Mouse (Mus musculus) small intestine, adult 2 months (tissue): ENCODE measurements around the gene Tle4. TPM values are rescaled to one million over a fixed set of nuclear protein-coding genes. Genes with fewer than 3 reads are reported as not detected.

Experiments used
- H3K27ac ChIP-seq: fragments of 200-500 bp; 2 replicates; pipeline ENCODE4 v1.5.1; 2012; ENCODE audit warnings: low read depth, low read length, control low read depth, inconsistent platforms; ENCODE audit not compliant: insufficient read depth
- H3K27me3 ChIP-seq: fragments of 200-500 bp; 2 replicates; pipeline ENCODE4 v1.6.1; 2012; ENCODE audit warnings: mild to moderate bottlenecking, moderate library complexity, low read length, inconsistent platforms; ENCODE audit not compliant: control insufficient read depth, insufficient read depth
- H3K36me3 ChIP-seq: fragments of 200-500 bp; 2 replicates; pipeline ENCODE4 v1.6.1; 2012; ENCODE audit warnings: mild to moderate bottlenecking, low read length, control low read depth, inconsistent platforms; ENCODE audit not compliant: control insufficient read depth, insufficient read depth
- H3K4me1 ChIP-seq: fragments of 200-500 bp; 2 replicates; pipeline ENCODE4 v1.6.1; 2012; ENCODE audit warnings: low read length, inconsistent platforms, mixed read lengths; ENCODE audit not compliant: control insufficient read depth, insufficient read depth, insufficient read length
- H3K4me3 ChIP-seq: fragments of 200-500 bp; 2 replicates; pipeline ENCODE4 v1.5.1; 2012; ENCODE audit warnings: low read depth, mild to moderate bottlenecking, control low read depth, inconsistent platforms, low read length, moderate library complexity
- CTCF ChIP-seq: fragments of 200-500 bp; IDR thresholded peaks from 2 replicates; pipeline ENCODE4 v1.5.1; 2012; ENCODE audit warnings: low read depth, mild to moderate bottlenecking, control low read depth, inconsistent platforms, low read length, moderate library complexity, mixed read lengths; ENCODE audit not compliant: insufficient replicate concordance, insufficient read length; ENCODE audit errors: extremely low read depth
- POLR2A ChIP-seq: fragments of 200-500 bp; IDR thresholded peaks from 2 replicates; pipeline ENCODE4 v1.6.1; 2012; ENCODE audit warnings: low read depth, mild to moderate bottlenecking, control low read depth, inconsistent platforms, low read length, moderate library complexity
- WGBS: fragments of 180-500 bp; shearing (Covaris S2); methylation state at CpG from one replicate; pipeline ENCODE4 v1.1.7; 2018; 5-methylcytosine and 5-hydroxymethylcytosine counted together
- polyA plus RNA-seq: library from polyadenylated mRNA; depleted of rRNA; stranded (reverse); fragments of >200 nt; gene quantifications from 2 replicates; pipeline ENCODE4 v1.2.3, GENCODE M21; 2012

Tle4 gene
- polyA plus RNA-seq, 1 experiment, result 24.6 TPM

DNA sequence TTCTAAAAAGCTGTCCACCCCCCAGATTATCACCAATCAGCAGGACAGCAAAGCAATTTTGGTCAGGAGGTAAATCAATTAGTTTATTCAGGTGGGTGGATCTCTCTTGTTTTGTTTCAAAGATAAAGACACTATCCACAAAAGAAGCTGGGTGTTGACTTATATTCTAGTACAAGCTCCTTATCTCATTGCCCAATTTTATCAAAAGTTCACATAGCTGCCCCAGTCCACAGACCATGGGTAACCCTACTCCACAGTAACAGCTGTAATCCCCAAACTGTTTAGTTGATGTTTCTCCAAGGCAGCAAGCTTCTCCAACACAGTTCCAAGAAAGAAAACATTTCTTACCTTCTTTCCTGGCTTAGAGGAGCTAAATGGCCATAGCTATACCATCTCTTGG lies 21.5 kb downstream of the Tle4 start:
- Histone ChIP-seq H3K36me3 (peaks cover 4% of the 10 kb centered on the region), H3K4me3 (no peak overlapping the region), H3K4me1 (no peaks in the 10 kb centered on the region), H3K27me3 (no peaks in the 10 kb centered on the region), H3K27ac (no peak overlapping the region)
- TF ChIP-seq POLR2A, result no peak
- TF ChIP-seq CTCF, result no peak

DNA sequence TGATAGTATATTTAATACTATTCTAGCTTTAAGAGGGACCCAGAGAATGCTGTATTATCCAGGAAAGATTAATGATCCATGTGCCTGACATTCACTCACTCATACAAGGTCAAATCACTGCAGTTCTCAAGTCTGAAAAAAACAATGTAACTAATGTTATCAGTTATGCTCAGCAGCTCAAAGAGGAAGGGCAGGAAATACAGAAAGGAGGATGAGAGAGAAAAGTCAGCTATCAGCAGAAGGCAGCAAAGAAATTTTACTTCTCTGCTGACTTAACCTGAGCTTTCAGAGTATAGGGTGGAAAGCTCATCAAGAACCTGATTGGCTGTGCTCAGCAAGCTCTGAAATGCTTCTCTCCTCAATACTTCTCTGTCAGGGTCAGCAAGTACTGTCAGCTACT lies 29.0 kb downstream of the Tle4 start:
- Histone ChIP-seq H3K27me3 (no peaks in the 10 kb centered on the region), H3K27ac (no peak overlapping the region), H3K4me1 (no peaks in the 10 kb centered on the region), H3K36me3 (peaks cover 1% of the 10 kb centered on the region; the same call in 1 of the 2 replicates), H3K4me3 (no peak overlapping the region)
- TF ChIP-seq POLR2A (no peak), CTCF (no peak)

DNA sequence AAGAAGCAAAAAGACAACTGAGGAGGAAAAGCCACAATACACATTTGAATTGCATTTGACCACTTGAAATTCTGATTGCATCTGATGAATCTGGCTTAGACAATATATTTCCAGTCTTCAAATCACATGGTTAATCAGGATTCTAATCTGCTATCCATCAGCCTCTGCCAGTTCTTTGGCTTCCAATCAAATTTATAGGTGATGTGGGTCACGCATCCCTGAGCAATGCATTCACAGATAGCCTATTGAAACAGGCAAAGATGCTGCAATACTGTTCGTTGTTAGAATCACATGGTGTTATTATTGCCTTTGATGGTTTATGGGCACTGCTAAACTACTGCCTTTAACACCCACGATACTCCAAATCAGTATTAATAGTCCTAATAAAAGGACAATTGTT lies 30.8 kb downstream of the Tle4 start:
- H3K36me3 ChIP-seq, result peaks cover 3% of the 10 kb centered on the region; the same call in 1 of the 2 replicates
- H3K4me3 ChIP-seq, result no peak overlapping the region
- no peak overlapping the region for H3K27ac ChIP-seq
- no peak for TF ChIP-seq POLR2A
- no peak for TF ChIP-seq CTCF
- no peaks in the 10 kb centered on the region for H3K27me3 ChIP-seq
- no peaks in the 10 kb centered on the region for H3K4me1 ChIP-seq
- WGBS, result 52% methylated on average over 3 of the region's 3 CpGs

DNA sequence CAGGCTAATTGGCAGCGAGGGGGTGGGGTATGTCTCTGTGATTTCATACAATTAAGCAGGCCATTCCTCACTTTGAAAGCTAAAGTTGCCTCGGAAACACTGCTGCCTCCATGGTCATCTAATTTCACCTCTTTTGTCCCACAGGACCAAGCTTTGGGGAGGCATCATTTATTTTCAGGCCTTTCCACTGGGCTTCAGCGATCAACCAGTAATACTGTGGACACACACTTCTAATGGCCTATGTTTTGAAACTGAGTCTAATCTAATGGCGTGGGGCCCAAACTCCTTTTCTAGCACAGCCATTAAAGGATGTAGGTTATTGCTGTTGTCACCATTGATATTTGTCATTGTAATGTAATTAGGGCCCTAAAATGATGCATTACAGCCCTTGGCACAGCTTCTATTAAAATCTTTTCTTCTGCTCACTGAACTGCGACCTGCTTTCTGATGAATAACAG lies 31.3 kb downstream of the Tle4 start:
- 59% methylated on average over 5 of the region's 5 CpGs for WGBS
- Histone ChIP-seq H3K36me3 (peaks cover 3% of the 10 kb centered on the region; the same call in 1 of the 2 replicates), H3K27me3 (no peaks in the 10 kb centered on the region), H3K4me1 (no peaks in the 10 kb centered on the region), H3K4me3 (no peak overlapping the region), H3K27ac (no peak overlapping the region)
- TF ChIP-seq POLR2A (no peak), CTCF (no peak)

DNA sequence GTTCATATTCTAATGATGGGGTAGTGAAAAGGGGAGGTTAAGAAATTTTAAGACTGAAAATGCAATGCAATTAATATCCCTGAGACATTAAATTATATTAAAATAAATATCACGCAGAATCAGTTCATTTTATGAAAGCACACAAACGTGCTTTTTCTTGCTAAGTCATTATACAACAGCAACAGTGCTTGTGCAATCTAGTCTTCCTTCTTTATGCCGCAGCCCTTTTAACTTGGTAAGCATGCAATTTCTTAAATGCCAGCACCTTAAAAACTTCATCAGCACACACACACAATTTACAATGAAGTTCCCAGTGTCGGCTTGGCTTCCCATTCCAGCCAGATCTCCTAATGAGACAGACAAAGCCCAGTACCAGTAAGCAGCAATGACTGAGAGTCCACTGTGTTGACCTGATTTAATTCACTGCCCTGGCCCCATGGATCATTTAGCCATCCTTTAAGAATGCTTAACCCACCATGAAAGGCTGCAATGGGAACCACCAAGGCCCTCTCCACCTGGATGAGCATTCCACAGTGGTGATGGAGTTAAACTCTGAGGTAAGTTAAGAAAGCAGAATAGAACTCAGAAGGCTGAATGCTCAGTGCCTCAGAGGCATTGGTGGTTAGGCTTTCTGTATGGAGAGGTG lies 32.3 kb downstream of the Tle4 start:
- no peak overlapping the region for H3K4me3 ChIP-seq
- peaks cover 3% of the 10 kb centered on the region; the same call in 1 of the 2 replicates for H3K36me3 ChIP-seq
- TF ChIP-seq CTCF (no peak), POLR2A (no peak)
- no peaks in the 10 kb centered on the region for H3K27me3 ChIP-seq
- no peaks in the 10 kb centered on the region for H3K4me1 ChIP-seq
- WGBS, result 89% methylated on average over 4 of the region's 4 CpGs
- H3K27ac ChIP-seq, result no peak overlapping the region

DNA sequence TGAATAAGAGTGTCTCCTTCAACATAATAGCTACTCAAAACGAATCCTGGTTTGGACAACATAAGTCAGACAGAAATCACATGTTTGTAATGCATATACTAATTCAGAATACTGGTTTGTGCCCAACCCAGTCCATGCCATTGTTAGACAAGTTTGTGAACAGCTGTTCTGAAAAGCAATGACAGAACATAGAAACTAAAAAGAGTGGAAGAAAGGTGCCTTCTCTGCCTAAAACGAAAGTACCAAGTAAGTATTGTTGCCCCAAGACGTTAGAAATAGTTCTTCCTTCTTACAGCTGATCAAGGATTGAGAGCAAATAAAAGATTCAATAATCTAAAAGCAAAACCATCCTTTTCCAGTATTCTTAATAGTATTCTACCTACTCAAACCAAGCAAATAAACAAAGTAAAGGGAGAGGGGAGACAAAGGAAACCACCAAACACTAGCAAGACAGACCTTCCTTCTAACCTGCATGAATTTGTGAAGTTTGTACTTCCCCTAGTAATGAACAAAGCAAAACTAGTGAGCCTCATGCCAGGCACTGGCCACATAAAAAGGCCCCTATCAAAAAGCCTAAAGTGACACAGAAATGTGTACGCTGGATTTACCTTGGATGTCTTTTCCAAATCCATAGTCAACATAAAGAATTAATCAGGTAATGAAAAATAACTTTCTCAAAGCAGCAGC lies 34.4 kb downstream of the Tle4 start:
- H3K27ac ChIP-seq, result no peak overlapping the region
- TF ChIP-seq POLR2A (no peak), CTCF (no peak)
- H3K4me1 ChIP-seq, result no peaks in the 10 kb centered on the region
- H3K36me3 ChIP-seq, result peaks cover 3% of the 10 kb centered on the region; the same call in 1 of the 2 replicates
- 67% methylated on average over 4 of the region's 4 CpGs for WGBS
- H3K4me3 ChIP-seq, result no peak overlapping the region
- H3K27me3 ChIP-seq, result no peaks in the 10 kb centered on the region

DNA sequence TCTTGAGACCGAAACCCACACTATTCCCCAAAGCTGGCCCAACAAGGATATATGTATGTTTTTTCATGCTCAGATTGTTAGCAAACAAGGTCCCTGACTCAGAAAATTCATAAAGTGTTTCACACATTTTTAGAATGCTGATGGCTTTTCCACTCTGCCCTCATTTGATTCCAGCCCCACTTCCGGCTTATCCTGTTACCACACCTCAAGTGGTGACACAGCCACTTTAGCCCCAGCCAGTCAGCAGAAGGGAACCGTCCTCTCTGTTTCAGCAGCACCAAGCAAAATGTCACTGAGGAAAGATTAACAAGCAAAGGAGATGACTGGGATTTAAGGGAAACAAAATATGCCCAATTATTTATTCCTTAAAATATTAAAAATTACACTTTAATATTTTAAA lies 50.0 kb downstream of the Tle4 start:
- H3K4me3 ChIP-seq, result no peak overlapping the region
- H3K27me3 ChIP-seq, result no peaks in the 10 kb centered on the region
- peaks cover 12% of the 10 kb centered on the region; the same call in 1 of the 2 replicates for H3K4me1 ChIP-seq
- peaks cover 10% of the 10 kb centered on the region for H3K36me3 ChIP-seq
- H3K27ac ChIP-seq, result peak overlapping the region; percentile 83
- TF ChIP-seq CTCF, result no peak
- no peak for TF ChIP-seq POLR2A
- WGBS, result 58% methylated on average over 3 of the region's 3 CpGs
